Mouse (Mus musculus) lung, adult 2 months (tissue): ENCODE results near the gene Rap1a.

Experiments
- CTCF ChIP-seq: fragments of 200-500 bp; IDR thresholded peaks from 2 replicates; pipeline ENCODE4 v1.5.1; 2011; ENCODE audit warnings: mild to moderate bottlenecking, low read length, control low read depth; ENCODE audit not compliant: insufficient read depth
- POLR2A ChIP-seq: fragments of 200-500 bp; IDR thresholded peaks from 2 replicates; pipeline ENCODE4 v1.6.1; 2011; ENCODE audit warnings: low read depth, mild to moderate bottlenecking, control low read depth, low read length, borderline replicate concordance; ENCODE audit errors: extremely low read depth

DNA sequence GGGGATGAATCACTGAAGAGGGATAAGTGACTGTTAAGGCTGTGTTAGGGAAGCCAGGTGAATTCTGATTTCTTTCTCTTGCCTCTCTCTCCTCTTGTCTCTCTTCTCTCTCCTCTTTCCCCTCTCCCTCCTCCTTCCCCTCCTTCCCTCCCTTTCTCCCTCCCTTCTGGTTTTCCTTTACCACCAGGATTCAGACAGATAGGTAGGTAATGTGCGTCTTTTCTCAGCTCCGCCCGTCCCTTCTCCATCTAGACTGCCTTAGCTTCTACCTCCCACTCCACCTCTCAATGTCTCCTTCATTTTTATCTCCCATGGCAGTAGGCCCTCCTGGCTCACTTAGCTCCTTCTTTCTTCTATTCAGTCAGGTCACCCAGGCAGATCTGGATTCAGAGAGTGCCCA lies 95.6 kb downstream of the Rap1a start:
- no peak for TF ChIP-seq POLR2A
- TF ChIP-seq CTCF = no peak
